Mouse (Mus musculus) heart, postnatal 36 days (tissue): ENCODE results near the gene Tmc3. TPM values are rescaled to one million over a fixed set of nuclear protein-coding genes. Genes with fewer than 3 reads are reported as not detected.

ENCODE experiments used
- DNase-seq, 2 experiments: peaks; one replicate each; pipeline ENCODE4 v3.0.0; 2021 to 2022
- intact Hi-C: fragments of 180-260 bp; cut with DNase I; formaldehyde crosslinking; loops from one replicate; pipeline ENCODE4 v1.15.1; 2025
- total RNA-seq, 2 experiments: library from RNA; stranded (reverse); gene quantifications; 2 replicates each; pipeline ENCODE4 v1.2.3; 2021

Gene Tmc3
- total RNA-seq, 2 experiments from 2014 or later = 0.11 to 0.19 TPM

- DNase-seq = no peak
- intact Hi-C loops = no loop called here
Measured at GRCm38 (mm10) chr7:83594056-83594455, 9.3 kb downstream of the Tmc3 start.

- intact Hi-C loops = no loop called here
- no peak for DNase-seq
Measured at GRCm38 (mm10) chr7:83597063-83597462, 12.3 kb downstream of the Tmc3 start.

GRCm38 (mm10) chr7:83598997-83599912 lies 14.5 kb downstream of the Tmc3 start:
- DNase-seq = no peak
- intact Hi-C loops = no loop called here

- DNase-seq = peak; percentile 63 to 71
- intact Hi-C loops = loop anchor here (2.0 kb wide), 1 partner anchor 31 kb away; no protein-coding TSS in a partner anchor
Measured at GRCm38 (mm10) chr7:83599913-83600286, 15.2 kb downstream of the Tmc3 start.

GRCm38 (mm10) chr7:83604180-83604944 lies 19.6 kb downstream of the Tmc3 start:
- intact Hi-C loops = no loop called here
- no peak for DNase-seq

- intact Hi-C loops = no loop called here
- DNase-seq = no peak
Measured at GRCm38 (mm10) chr7:83606796-83607195, 22.1 kb downstream of the Tmc3 start.

- no peak for DNase-seq
- intact Hi-C loops = no loop called here
Measured at GRCm38 (mm10) chr7:83609891-83610290, 25.2 kb downstream of the Tmc3 start.

GRCm38 (mm10) chr7:83611886-83612285 lies 27.2 kb downstream of the Tmc3 start:
- intact Hi-C loops = no loop called here
- DNase-seq = no peak

GRCm38 (mm10) chr7:83615272-83615671 lies 30.5 kb downstream of the Tmc3 start:
- intact Hi-C loops = no loop called here
- DNase-seq = no peak

- DNase-seq = no peak
- intact Hi-C loops = no loop called here
Measured at GRCm38 (mm10) chr7:83615815-83616214, 31.1 kb downstream of the Tmc3 start.

- DNase-seq = no peak
- intact Hi-C loops = no loop called here
Measured at GRCm38 (mm10) chr7:83616268-83616667, 31.5 kb downstream of the Tmc3 start.

- no peak for DNase-seq
- intact Hi-C loops = no loop called here
Measured at GRCm38 (mm10) chr7:83618709-83619108, 34.0 kb downstream of the Tmc3 start.

GRCm38 (mm10) chr7:83622582-83622981 lies 37.9 kb downstream of the Tmc3 start:
- intact Hi-C loops = no loop called here
- DNase-seq = no peak

GRCm38 (mm10) chr7:83624065-83624464 lies 39.3 kb downstream of the Tmc3 start:
- no peak for DNase-seq
- intact Hi-C loops = no loop called here

- intact Hi-C loops = no loop called here
- no peak for DNase-seq
Measured at GRCm38 (mm10) chr7:83626557-83627257, 42.0 kb downstream of the Tmc3 start.

- DNase-seq = no peak
- intact Hi-C loops = no loop called here
Measured at GRCm38 (mm10) chr7:83627369-83627768, 42.6 kb downstream of the Tmc3 start.

- intact Hi-C loops = loop anchor here (2.0 to 10.0 kb wide), 2 partner anchors 62 to 766 kb away; partner anchors contain the start of gene Mex3b
- no peak for DNase-seq
Measured at GRCm38 (mm10) chr7:83631073-83631827, 46.5 kb downstream of the Tmc3 start.

- intact Hi-C loops = loop anchor here (2.0 to 10.0 kb wide), 3 partner anchors 23 to 767 kb away; partner anchors contain the start of gene Mex3b
- peak; percentile 91 to 93 for DNase-seq
Measured at GRCm38 (mm10) chr7:83631828-83632681, 47.3 kb downstream of the Tmc3 start, which contains the start of gene Stard5. Gene Stard5 (plus strand): TSS chr7:83631959.

GRCm38 (mm10) chr7:83632682-83633120 lies 48.0 kb downstream of the Tmc3 start:
- no peak for DNase-seq
- intact Hi-C loops = loop anchor here (2.0 to 10.0 kb wide), 2 partner anchors 22 to 768 kb away; partner anchors contain the start of gene Mex3b
